Mouse (Mus musculus): Measurements from ENCODE around the gene Tal1. TPM values are rescaled to one million over a fixed set of nuclear protein-coding genes. Genes with fewer than 3 reads are reported as not detected.

Tal1 gene
- polyA plus RNA-seq, 1 experiment from 2014 or later, result 0.27 TPM

DNA sequence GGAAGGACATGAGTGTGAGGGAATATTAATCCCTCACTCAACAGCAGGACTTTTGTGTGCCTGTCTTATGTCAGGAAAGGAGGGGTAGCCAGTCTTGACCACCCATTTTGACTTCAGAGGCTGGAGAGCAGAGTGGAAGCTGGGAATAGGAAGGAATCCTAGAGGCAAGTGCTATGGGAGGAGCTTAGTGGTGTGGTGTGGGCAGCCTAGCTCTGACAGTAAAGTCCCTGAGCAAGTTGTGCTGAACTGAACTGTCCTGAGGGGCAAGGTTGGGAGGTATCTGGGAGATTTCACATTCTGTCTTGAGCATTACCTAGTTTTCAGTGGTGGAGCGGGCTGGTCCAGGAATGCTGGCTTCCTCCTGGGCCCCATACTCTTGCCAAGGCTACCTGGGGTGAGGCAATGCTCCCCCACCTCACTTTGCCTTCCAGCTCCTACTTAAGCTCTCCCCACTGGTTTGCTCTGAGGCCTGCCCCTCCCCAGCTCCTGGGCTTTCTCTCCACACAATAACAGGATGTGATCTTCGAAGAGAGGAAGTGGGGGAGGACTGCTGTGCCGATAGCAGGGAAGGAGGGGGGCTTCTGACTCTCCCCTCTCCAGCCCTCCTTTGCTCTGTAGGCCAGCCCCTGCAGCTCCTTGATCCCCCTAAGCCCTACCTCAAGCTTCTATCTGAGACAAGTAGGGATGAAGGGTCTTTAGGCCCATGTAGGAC is 19.1 kb downstream of the Tal1 start:
- Histone ChIP-seq H3K36me3 (ENCODE audit: control insufficient read depth, insufficient read depth) (no peaks in the 10 kb centered on the region), H3K9ac (ENCODE audit: low read depth, low read length) (no peak overlapping the region), H3K9me3 (ENCODE audit: control insufficient read depth) (no peaks in the 10 kb centered on the region), H3K27ac (ENCODE audit: low read depth, low read length) (peak overlapping the region; percentile 42; the same call in 1 of the 2 replicates), H3K4me3 (ENCODE audit: low read depth, low read length) (no peak overlapping the region), H3K4me2 (replicated peaks; ENCODE audit: low read depth) (no peak overlapping the region), H3K4me1 (replicated peaks; ENCODE audit: control insufficient read depth, insufficient read depth, low read length) (no peaks in the 10 kb centered on the region), H3K27me3 (replicated peaks; ENCODE audit: control insufficient read depth, insufficient read depth, low read length) (no peaks in the 10 kb centered on the region)
- TF ChIP-seq CTCF (IDR thresholded peaks at IDR 0.05; ENCODE audit: low read depth), result no peak
- WGBS, result 66% methylated on average over 3 of the region's 3 CpGs
- no peak for ATAC-seq

DNA sequence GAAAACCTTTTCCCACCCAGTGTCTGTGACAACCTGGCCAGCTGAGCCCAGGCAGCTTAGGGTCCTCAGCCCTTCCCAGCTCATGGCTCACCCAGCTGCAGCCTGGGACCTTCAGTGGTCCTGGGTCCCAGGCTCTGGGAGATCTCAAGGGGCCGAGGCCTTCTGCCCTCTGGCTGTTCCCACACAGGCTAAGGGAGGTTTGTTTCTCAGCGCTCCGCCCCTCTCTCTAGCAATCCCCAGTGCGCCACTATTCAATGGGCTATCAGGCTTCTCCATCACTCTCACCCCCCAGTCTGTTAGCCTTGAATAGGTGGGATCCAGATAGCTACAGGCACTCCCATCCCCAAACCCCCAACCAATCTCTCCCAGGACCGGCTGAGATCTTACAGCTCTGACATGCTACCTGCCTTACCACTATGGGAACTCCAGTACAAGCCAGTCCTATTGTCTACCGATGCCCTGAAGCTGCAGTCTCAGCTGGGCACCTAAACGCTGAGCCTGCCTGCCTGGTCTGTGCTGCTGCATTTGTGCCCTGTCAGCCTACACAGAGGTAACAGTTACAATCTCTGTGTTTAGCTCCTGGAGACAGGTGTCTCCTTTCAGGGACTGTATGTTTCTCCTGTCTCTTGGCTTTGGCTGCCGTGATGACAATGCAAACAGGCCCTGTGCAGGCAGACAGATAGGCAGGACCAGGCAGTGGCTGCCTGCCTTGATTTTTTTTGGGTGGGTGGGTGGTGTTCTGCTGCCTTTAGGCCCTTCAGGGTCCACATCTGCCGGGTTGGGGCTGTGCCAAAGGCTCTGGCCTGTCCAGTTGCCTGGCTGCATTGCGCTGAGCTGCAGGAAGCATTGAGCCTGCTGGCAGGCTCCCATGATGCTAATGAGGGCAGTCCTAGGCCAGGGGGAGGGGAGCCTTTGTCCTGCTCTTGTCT is 22.9 kb downstream of the Tal1 start:
- H3K4me2 ChIP-seq (replicated peaks; ENCODE audit: low read depth), result no peak overlapping the region
- H3K36me3 ChIP-seq (ENCODE audit: control insufficient read depth, insufficient read depth), result no peaks in the 10 kb centered on the region
- H3K27ac ChIP-seq (ENCODE audit: low read depth, low read length), result no peak overlapping the region
- H3K9me3 ChIP-seq (ENCODE audit: control insufficient read depth), result no peaks in the 10 kb centered on the region
- no peaks in the 10 kb centered on the region for H3K27me3 ChIP-seq (replicated peaks; ENCODE audit: control insufficient read depth, insufficient read depth, low read length)
- TF ChIP-seq CTCF (IDR thresholded peaks at IDR 0.05; ENCODE audit: low read depth), result no peak
- no peak overlapping the region for H3K9ac ChIP-seq (ENCODE audit: low read depth, low read length)
- ATAC-seq, result no peak
- H3K4me3 ChIP-seq (ENCODE audit: low read depth, low read length), result no peak overlapping the region
- 44% methylated on average over 10 of the region's 10 CpGs for WGBS
- H3K4me1 ChIP-seq (replicated peaks; ENCODE audit: control insufficient read depth, insufficient read depth, low read length), result no peaks in the 10 kb centered on the region

DNA sequence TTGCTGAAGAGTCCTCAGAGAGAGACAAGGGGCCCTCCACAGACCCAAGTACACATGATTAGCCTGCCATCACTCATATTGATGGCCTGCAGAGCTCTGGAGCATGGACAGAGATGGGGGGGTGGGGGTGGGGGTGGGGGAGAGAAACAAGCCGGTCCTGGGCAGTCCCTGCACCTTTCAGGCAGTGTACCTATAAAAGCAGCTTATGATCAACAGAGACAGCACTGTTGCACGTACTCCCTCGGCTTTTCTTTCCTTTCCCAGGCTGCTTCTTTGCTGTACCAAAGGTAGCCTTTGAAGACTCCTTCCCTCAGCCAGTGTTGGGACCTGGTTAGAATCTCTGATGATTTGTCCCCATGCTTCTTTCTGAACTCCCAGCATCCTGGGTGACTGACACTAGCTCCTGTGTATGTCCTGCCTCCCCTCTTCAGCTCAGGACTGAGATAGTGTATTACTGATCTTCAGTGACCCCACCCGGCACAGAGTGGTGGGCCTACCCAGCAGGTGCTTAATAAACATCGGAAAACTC is 23.7 kb downstream of the Tal1 start:
- WGBS, result 44% methylated on average over 5 of the region's 5 CpGs

DNA sequence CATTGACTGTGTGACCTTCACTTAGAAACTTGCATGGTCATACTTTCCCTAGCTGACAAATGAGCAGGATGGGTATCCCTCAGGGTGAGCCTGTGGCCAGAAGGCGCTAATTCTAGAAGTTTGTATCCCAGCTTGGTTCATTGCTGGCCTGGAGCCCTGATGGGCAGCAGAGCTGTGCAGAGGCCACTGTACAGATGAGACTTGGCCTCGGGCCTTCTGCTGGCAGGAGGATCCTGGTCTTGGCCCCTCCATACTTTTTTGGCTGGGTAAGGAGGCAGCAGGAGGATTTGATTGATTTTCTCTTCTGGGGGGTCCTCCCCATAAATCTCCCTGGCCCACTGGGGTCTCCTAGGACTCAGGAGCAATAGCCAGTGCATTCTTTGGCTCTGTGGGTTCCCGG is 26.8 kb downstream of the Tal1 start:
- H3K4me1 ChIP-seq (replicated peaks; ENCODE audit: control insufficient read depth, insufficient read depth, low read length), result no peaks in the 10 kb centered on the region
- ATAC-seq, result no peak
- no peaks in the 10 kb centered on the region for H3K36me3 ChIP-seq (ENCODE audit: control insufficient read depth, insufficient read depth)
- TF ChIP-seq CTCF (IDR thresholded peaks at IDR 0.05; ENCODE audit: low read depth), result no peak
- no peaks in the 10 kb centered on the region for H3K27me3 ChIP-seq (replicated peaks; ENCODE audit: control insufficient read depth, insufficient read depth, low read length)
- no peak overlapping the region for H3K9ac ChIP-seq (ENCODE audit: low read depth, low read length)
- no peak overlapping the region for H3K4me2 ChIP-seq (replicated peaks; ENCODE audit: low read depth)
- H3K9me3 ChIP-seq (ENCODE audit: control insufficient read depth), result no peaks in the 10 kb centered on the region
- no peak overlapping the region for H3K27ac ChIP-seq (ENCODE audit: low read depth, low read length)
- H3K4me3 ChIP-seq (ENCODE audit: low read depth, low read length), result no peak overlapping the region
- WGBS, result 85% methylated on average over 3 of the region's 3 CpGs

More for the DNA sequence above, 23.7 kb downstream of the Tal1 start:
- Histone ChIP-seq H3K4me2 (replicated peaks; ENCODE audit: low read depth) (no peak overlapping the region), H3K4me3 (ENCODE audit: low read depth, low read length) (no peak overlapping the region), H3K36me3 (ENCODE audit: control insufficient read depth, insufficient read depth) (no peaks in the 10 kb centered on the region), H3K9me3 (ENCODE audit: control insufficient read depth) (no peaks in the 10 kb centered on the region), H3K9ac (ENCODE audit: low read depth, low read length) (no peak overlapping the region), H3K27ac (ENCODE audit: low read depth, low read length) (no peak overlapping the region), H3K27me3 (replicated peaks; ENCODE audit: control insufficient read depth, insufficient read depth, low read length) (no peaks in the 10 kb centered on the region), H3K4me1 (replicated peaks; ENCODE audit: control insufficient read depth, insufficient read depth, low read length) (no peaks in the 10 kb centered on the region)
- no peak for TF ChIP-seq CTCF (IDR thresholded peaks at IDR 0.05; ENCODE audit: low read depth)
- ATAC-seq, result no peak

DNA sequence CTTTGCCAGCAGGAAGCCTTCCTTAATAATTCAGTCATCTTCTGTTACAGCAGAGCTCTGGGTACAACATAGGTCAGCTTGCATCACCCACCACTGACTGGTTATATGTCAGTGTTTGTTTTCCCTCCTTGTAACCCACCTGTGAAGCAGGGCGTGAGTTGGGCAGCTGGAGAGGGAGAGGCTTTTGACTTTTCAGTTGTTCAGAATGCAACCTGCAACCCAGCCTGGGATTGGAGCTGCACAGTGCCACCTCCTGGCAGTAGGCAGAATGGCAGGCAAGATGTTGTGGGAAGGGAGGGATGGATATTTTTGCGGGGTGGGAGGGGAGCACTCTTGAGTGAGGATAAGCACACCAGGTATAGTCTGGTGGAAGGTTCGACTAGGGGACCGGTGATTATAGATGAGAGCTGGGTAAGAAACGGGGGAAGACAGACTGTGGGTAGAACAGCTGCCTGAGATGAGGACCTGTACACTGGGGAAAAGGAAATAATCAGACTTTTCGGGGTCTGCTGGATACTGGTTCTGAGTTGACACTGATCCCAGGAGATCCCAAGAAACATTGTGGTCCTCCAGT is 29.4 kb downstream of the Tal1 start:
- H3K9ac ChIP-seq (ENCODE audit: low read depth, low read length), result no peak overlapping the region
- no peaks in the 10 kb centered on the region for H3K9me3 ChIP-seq (ENCODE audit: control insufficient read depth)
- H3K4me2 ChIP-seq (replicated peaks; ENCODE audit: low read depth), result no peak overlapping the region
- no peak for ATAC-seq
- H3K4me3 ChIP-seq (ENCODE audit: low read depth, low read length), result no peak overlapping the region
- no peaks in the 10 kb centered on the region for H3K27me3 ChIP-seq (replicated peaks; ENCODE audit: control insufficient read depth, insufficient read depth, low read length)
- H3K27ac ChIP-seq (ENCODE audit: low read depth, low read length), result no peak overlapping the region
- no peaks in the 10 kb centered on the region for H3K4me1 ChIP-seq (replicated peaks; ENCODE audit: control insufficient read depth, insufficient read depth, low read length)
- TF ChIP-seq CTCF (IDR thresholded peaks at IDR 0.05; ENCODE audit: low read depth), result peak; percentile 95
- H3K36me3 ChIP-seq (ENCODE audit: control insufficient read depth, insufficient read depth), result no peaks in the 10 kb centered on the region
- 18% methylated on average over 6 of the region's 6 CpGs for WGBS

DNA sequence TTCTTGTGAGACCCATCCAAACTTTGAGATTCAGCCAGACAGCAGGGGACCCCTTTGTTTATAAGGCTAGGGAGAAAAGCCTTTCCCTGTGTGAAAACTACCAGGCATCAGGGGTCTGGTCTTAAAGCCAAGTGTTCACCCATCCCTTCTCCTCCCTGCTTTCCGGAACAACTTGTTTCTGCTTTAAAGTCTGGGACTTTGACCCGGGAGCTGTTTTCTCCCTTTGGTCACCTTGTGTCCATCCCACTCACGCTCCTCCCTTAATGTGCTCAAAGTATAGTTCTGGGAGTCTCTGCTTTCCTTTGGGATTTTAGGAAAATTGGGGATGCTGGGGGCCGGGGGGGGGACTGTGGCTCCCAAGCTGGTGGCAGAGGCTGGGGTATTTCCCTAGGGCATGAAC is 30.0 kb downstream of the Tal1 start:
- H3K4me1 ChIP-seq (replicated peaks; ENCODE audit: control insufficient read depth, insufficient read depth, low read length), result no peaks in the 10 kb centered on the region
- WGBS, result 31% methylated on average over 4 of the region's 4 CpGs
- H3K9me3 ChIP-seq (ENCODE audit: control insufficient read depth), result no peaks in the 10 kb centered on the region
- no peaks in the 10 kb centered on the region for H3K27me3 ChIP-seq (replicated peaks; ENCODE audit: control insufficient read depth, insufficient read depth, low read length)
- no peak overlapping the region for H3K4me3 ChIP-seq (ENCODE audit: low read depth, low read length)
- no peaks in the 10 kb centered on the region for H3K36me3 ChIP-seq (ENCODE audit: control insufficient read depth, insufficient read depth)
- no peak overlapping the region for H3K9ac ChIP-seq (ENCODE audit: low read depth, low read length)
- no peak overlapping the region for H3K27ac ChIP-seq (ENCODE audit: low read depth, low read length)
- no peak for TF ChIP-seq CTCF (IDR thresholded peaks at IDR 0.05; ENCODE audit: low read depth)
- no peak for ATAC-seq
- H3K4me2 ChIP-seq (replicated peaks; ENCODE audit: low read depth), result no peak overlapping the region; the same call in 1 of the 2 replicates

All from intestine, postnatal 0 days (tissue).